Mouse (Mus musculus) liver, postnatal 0 days (tissue): ENCODE measurements around the gene Csnk1d. TPM values are rescaled to one million over a fixed set of nuclear protein-coding genes. Genes with fewer than 3 reads are reported as not detected.

Source experiments
- ATAC-seq: fragments of 200-750 bp; cut with Nextera tagmentation; 2 replicates; pipeline ENCODE4 v1.8.0; 2017; ENCODE audit warnings: mild to moderate bottlenecking, moderate library complexity
- DNase-seq: peaks from one replicate; pipeline ENCODE4 v3.0.0-alpha.2; 2016
- H3K27ac ChIP-seq: fragments of 300-500 bp; sonication (generic); 2 replicates; pipeline ENCODE4 v1.5.1; 2014; ENCODE audit warnings: antibody characterized with exemption, moderate library complexity, mild to moderate bottlenecking, low read depth
- H3K27me3 ChIP-seq: fragments of 300-500 bp; sonication (generic); 2 replicates; pipeline ENCODE4 v1.6.1; 2014; ENCODE audit warnings: low read length, control low read depth, mixed read lengths; ENCODE audit not compliant: insufficient read depth
- H3K36me3 ChIP-seq: fragments of 300-500 bp; sonication (generic); replicated peaks from 2 replicates; pipeline ENCODE4 v1.6.1; 2014; ENCODE audit warnings: mild to moderate bottlenecking, control low read depth, low read length, moderate library complexity, mixed read lengths; ENCODE audit not compliant: insufficient read depth
- H3K4me1 ChIP-seq: fragments of 300-500 bp; sonication (generic); 2 replicates; pipeline ENCODE4 v1.6.1; 2014; ENCODE audit warnings: antibody characterized with exemption, mild to moderate bottlenecking, control low read depth; ENCODE audit not compliant: insufficient read depth
- H3K4me2 ChIP-seq: fragments of 300-500 bp; sonication (generic); 2 replicates; pipeline ENCODE4 v1.6.1; 2014; ENCODE audit warnings: low read depth, mild to moderate bottlenecking, low read length, moderate library complexity, mixed read lengths
- H3K4me3 ChIP-seq: fragments of 300-500 bp; sonication (generic); 2 replicates; pipeline ENCODE4 v1.5.1; 2014; ENCODE audit warnings: low read depth, low read length
- H3K9ac ChIP-seq: fragments of 300-500 bp; sonication (generic); replicated peaks from 2 replicates; pipeline ENCODE4 v1.6.1; 2014; ENCODE audit warnings: mild to moderate bottlenecking, moderate library complexity
- H3K9me3 ChIP-seq: fragments of 300-500 bp; sonication (generic); 2 replicates; pipeline ENCODE4 v1.6.1; 2016; ENCODE audit warnings: mild to moderate bottlenecking, control low read depth, low read length, mixed read lengths
- CTCF ChIP-seq: sonication (generic); IDR thresholded peaks from 2 replicates; pipeline ENCODE4 v1.5.1; 2016; ENCODE audit warnings: antibody characterized with exemption, low read depth
- EP300 ChIP-seq: IDR thresholded peaks from 2 replicates; pipeline ENCODE4 v1.6.1; 2016; ENCODE audit warnings: antibody characterized with exemption, low read depth, mild to moderate bottlenecking
- WGBS: fragments of 180-500 bp; shearing (Covaris S2); extraction: QIAGEN DNeasy Blood & Tissue Kit; methylation state at CpG from one replicate; pipeline ENCODE4 v1.1.7; 2014; ENCODE audit not compliant: insufficient replicate concordance; 5-methylcytosine and 5-hydroxymethylcytosine counted together
- polyA plus RNA-seq: library from polyadenylated mRNA; unstranded; fragments of >200 nt; fragmentation: Nextera tagmentation; extraction: Ambion mirVana; gene quantifications from 2 replicates; pipeline ENCODE4 v1.2.1, GENCODE M21; 2015

Csnk1d gene
- polyA plus RNA-seq, 1 experiment from 2014 or later: 30.0 TPM

DNA sequence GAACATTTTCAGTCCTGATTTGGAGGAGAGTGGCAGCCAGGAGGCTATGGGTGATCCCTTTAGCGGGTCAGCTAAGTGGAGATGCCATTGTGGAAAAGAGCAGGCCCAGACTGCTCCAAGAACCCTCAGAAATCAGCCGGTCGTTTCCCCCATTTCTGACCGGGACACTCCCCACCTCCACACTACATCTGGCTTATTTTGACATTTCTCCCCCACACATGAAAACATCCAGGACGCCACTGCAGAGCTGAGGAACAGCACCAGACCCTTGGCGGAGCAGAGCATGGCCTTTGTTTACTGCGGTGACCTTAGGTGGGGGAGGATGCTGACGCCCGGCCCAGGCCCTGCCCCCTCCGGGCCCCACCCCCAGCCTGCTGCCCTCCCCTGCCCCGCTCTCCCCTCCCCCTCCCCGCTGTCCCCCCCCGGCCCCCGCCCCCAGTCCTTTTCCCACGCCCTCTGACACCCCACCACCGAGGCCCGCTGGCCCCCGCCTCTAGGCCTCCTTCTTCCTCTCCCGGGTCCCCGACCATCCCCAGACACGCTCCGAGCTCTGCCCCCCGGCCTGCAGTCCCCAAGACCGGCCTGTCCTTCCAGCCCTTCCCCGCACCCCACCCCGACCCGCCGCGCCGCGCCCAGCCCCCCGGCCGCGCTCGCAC lies 876 bp downstream of the Csnk1d start:
- TF ChIP-seq CTCF (no peak), EP300 (no peak)
- under 1% methylated on average over 18 of the region's 35 CpGs for WGBS
- H3K9ac ChIP-seq: peak overlapping the region; percentile 100

DNA sequence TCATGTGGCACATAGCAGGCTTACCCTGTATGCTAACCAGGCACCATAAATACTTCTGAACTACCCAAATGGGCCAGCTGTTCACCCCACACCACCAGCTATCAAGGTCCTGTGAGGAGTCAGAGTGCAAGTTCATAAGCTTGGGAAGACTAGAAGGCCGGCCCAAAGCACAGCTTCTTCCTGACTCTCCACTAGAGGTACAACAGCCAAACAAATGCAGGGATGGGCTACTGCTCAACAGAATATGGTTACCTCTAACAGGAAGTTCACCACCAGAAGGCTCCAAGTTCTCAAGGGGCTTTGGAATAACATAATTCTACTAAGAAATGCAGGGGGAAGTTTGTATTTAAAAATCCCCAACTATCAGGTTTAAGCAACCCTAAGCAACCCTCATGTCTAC lies 1.6 kb downstream of the Csnk1d start:
- DNase-seq: no peak
- ATAC-seq: no peak
- Histone ChIP-seq H3K4me3 (peak overlapping the region; percentile 94), H3K9ac (peak overlapping the region; percentile 100), H3K4me2 (peak overlapping the region; percentile 87), H3K36me3 (peaks cover 21% of the 10 kb centered on the region), H3K4me1 (peaks cover 51% of the 10 kb centered on the region), H3K27me3 (no peaks in the 10 kb centered on the region), H3K9me3 (no peaks in the 10 kb centered on the region), H3K27ac (peak overlapping the region; percentile 99)
- WGBS: 22% methylated on average over 1 of the region's 1 CpGs
- TF ChIP-seq CTCF: no peak
- TF ChIP-seq EP300: no peak

More for the DNA sequence above, 876 bp downstream of the Csnk1d start:
- ATAC-seq: peak; percentile 53
- DNase-seq: peak; percentile 83
- H3K27me3 ChIP-seq: no peaks in the 10 kb centered on the region
- peaks cover 53% of the 10 kb centered on the region for H3K4me1 ChIP-seq
- no peaks in the 10 kb centered on the region for H3K9me3 ChIP-seq
- peak overlapping the region; percentile 99 for H3K27ac ChIP-seq
- peaks cover 17% of the 10 kb centered on the region for H3K36me3 ChIP-seq
- peak overlapping the region; percentile 94 for H3K4me3 ChIP-seq
- H3K4me2 ChIP-seq: peak overlapping the region; percentile 87

DNA sequence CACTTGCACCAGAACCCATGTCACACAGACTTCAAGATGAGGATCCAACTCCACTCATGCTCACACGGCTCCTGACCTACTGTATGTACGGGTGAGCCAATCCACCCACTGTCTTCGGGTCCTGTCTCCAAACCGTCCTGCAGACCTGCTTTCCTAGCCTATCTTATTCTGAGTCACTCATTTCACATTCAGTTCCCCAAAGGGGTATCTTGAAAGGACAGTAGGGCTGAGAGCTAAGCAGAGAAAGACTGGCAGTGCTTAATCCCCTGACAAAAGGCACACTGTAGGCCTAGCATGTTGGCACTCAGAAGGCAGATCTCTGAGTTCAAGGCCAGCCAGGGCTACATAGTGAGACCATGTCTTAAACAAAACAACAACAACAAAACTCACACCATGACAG lies 2.7 kb downstream of the Csnk1d start:
- Histone ChIP-seq H3K4me2 (peak overlapping the region; percentile 87; the same call in 1 of the 2 replicates), H3K9ac (no peak overlapping the region), H3K4me1 (peaks cover 46% of the 10 kb centered on the region), H3K27ac (no peak overlapping the region), H3K36me3 (peaks cover 32% of the 10 kb centered on the region), H3K9me3 (no peaks in the 10 kb centered on the region), H3K27me3 (no peaks in the 10 kb centered on the region), H3K4me3 (no peak overlapping the region)
- DNase-seq (no peak), ATAC-seq (no peak)
- TF ChIP-seq EP300: no peak
- no peak for TF ChIP-seq CTCF
- WGBS: 65% methylated on average over 4 of the region's 4 CpGs

DNA sequence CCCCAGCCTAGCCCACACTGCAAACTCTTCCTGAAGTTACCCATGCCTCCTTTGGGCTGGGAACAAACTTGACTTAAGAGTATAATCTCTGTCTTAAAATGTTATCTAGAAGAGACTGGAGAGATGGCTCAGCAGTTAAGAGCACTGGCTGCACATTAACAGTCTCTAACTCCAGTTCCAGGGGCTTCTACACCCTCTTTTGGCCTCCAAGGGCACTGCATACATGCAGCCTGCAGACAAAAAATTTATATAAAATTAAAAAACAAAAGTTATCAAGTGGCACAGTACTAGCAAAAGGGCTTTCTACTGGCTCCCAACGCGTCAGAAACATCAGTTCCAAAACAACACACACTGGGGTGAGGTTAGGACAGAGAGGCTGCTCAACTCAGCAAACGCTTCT lies 3.5 kb downstream of the Csnk1d start:
- Histone ChIP-seq H3K4me1 (peaks cover 42% of the 10 kb centered on the region), H3K9ac (no peak overlapping the region), H3K27me3 (no peaks in the 10 kb centered on the region), H3K36me3 (peaks cover 40% of the 10 kb centered on the region), H3K27ac (no peak overlapping the region), H3K4me3 (no peak overlapping the region), H3K9me3 (no peaks in the 10 kb centered on the region), H3K4me2 (no peak overlapping the region)
- ATAC-seq: no peak
- TF ChIP-seq EP300: no peak
- TF ChIP-seq CTCF: peak; percentile 26; the same call in 1 of the 2 replicates
- no peak for DNase-seq
- WGBS: 54% methylated on average over 3 of the region's 3 CpGs

DNA sequence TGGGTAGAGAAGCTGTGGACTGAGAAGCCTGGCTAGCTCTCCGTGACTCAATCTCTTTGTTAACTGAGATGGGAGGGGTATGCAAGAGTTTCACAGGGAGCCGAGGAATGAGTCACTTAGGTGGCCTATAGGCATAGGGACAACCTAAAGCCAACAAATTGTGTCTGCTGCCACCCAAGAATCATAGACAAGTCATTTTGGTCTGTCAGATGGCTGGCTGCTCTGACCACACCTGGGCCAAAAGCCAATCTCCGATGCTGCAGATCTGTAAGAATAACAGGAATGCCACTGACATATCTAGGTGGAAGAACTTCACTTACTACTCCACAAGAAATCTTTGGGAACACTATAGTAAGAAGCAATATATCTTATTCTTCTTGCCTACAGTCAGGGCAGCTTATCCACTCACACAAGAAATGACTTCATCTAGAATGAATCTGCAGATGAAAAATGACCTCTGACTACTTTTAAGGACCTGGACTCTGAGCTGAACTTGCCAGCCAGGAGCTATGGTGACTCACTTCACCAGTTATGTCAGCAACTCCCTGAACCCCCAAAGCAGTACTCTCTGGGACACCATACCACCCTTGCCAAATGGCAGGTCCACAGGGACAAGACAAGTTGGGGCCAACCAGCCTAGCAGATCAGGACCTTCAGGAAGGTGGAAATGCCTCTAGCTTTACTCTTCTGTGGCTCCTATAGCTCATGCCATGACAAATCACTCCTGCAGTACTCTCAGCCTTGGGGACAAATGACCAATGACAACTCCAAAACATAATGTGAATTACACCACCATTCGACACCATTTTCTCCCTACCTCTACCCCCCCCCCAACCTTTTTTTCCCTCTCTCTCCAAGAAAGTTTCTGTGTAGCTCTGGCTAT lies 6.4 kb downstream of the Csnk1d start:
- no peak overlapping the region for H3K4me2 ChIP-seq
- peak overlapping the region; percentile 25; the same call in 1 of the 2 replicates for H3K27ac ChIP-seq
- H3K9ac ChIP-seq: no peak overlapping the region
- H3K27me3 ChIP-seq: no peaks in the 10 kb centered on the region
- no peak overlapping the region for H3K4me3 ChIP-seq
- H3K4me1 ChIP-seq: peaks cover 51% of the 10 kb centered on the region
- DNase-seq: no peak
- no peak for TF ChIP-seq CTCF
- 0 out of 2 replicates have a peak, but pooled peaks have one; percentile 23 for TF ChIP-seq EP300
- WGBS: 79% methylated on average over 4 of the region's 4 CpGs
- ATAC-seq: no peak; the same call in 1 of the 2 replicates
- H3K9me3 ChIP-seq: no peaks in the 10 kb centered on the region
- H3K36me3 ChIP-seq: peaks cover 66% of the 10 kb centered on the region

DNA sequence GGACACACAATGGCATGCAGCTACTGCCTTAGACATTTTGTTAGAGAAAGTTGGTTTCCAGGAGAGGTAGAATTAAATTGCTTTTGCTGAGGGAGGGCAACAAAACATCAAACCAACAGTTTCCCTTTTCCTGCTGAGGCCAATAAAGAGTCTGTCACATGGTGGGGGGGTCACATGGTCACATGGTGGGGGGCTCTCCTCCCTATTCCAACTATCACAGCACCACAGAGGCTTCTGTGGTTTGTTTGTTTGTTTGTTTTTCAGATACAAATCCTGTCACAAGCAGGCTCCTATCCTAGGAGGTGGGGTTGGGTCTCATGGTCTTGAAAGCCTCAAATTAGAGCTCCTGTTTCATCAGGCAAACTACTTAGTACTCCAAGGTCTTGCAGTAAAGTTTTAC lies 8.7 kb downstream of the Csnk1d start:
- H3K36me3 ChIP-seq: peaks cover 85% of the 10 kb centered on the region
- no peak overlapping the region for H3K4me3 ChIP-seq
- peaks cover 47% of the 10 kb centered on the region for H3K4me1 ChIP-seq
- no peak for DNase-seq
- no peak for ATAC-seq
- no peaks in the 10 kb centered on the region for H3K9me3 ChIP-seq
- 0 out of 2 replicates have a peak overlapping the region, but pooled peaks have one; percentile 17 for H3K27ac ChIP-seq
- H3K27me3 ChIP-seq: no peaks in the 10 kb centered on the region
- no peak for TF ChIP-seq EP300
- no peak for TF ChIP-seq CTCF
- no peak overlapping the region for H3K4me2 ChIP-seq
- H3K9ac ChIP-seq: no peak overlapping the region
